Mouse (Mus musculus): Measurements from ENCODE around the gene Themis3. TPM values are rescaled to one million over a fixed set of nuclear protein-coding genes. Genes with fewer than 3 reads are reported as not detected.
"Not testable (repeated sequence)": the region's sequence is repeated elsewhere in the genome, so short reads cannot be mapped to it uniquely, and the experiment has no call there.

The Themis3 gene
- total RNA-seq, 2 experiments from 2014 or later: not detected

DNA sequence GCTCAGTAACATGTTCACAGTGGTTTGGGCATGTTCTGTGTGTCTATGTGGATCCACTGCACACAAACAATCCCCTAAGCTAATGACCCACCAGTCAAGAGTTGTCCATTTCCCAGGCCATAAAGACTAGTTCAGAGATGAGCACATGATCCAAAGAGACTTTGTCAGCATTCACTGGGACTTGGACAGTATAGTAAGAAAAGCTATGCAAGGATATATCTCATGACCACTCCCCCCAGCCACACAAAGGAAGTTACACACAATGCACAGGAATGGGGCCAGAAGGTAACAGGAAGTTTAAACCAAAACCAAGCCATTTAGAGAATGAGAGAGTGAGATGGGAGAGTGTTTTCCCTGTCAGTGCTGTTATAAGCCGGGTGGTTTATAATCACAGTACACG is 33.0 kb downstream of the Themis3 start:
- ATAC-seq (replicated peaks; ENCODE audit: poor library complexity, severe bottlenecking): no peak

DNA sequence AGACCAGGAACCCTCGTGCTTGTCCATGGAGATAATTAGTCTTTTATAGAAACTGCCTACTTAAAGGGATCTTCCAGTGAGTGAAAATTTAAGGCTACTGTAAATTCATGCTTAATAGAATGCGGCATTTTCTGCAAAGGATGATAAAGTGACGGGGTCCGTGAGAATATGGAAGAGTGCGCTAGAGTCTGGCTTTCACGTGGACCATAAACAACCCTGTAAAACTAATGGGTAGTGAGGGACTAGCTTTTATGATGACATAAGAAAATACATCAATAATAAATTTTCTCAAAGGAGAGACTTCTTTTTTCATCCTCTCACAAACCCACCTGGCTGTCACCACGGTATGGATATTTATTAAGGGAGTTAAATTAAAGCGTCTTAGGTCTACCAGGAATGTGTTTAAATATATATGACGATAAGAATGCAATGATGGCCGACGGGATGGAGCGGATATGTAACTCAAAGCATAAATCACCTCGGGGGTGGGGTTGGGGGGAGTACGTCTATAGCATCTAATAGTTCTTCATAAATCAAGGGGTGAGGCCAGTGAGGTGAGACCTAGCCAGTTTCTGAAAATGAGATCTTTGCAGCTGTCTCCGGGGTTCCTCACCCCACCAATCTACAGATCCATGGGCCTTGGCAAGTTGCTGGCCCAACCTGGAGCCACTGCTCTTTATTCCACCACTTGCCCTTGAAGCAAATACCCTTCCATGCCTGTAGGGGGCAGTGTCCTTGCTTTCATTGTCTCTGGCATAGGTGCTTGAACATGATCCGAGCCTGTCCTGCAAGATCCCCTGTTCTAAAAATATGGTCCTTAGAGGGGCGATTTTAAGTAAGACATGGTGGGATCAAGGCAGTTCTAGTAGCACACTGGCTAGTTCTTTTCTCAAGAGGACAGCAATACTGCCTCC is 35.8 kb downstream of the Themis3 start:
- ATAC-seq (replicated peaks; ENCODE audit: poor library complexity, severe bottlenecking): no peak

DNA sequence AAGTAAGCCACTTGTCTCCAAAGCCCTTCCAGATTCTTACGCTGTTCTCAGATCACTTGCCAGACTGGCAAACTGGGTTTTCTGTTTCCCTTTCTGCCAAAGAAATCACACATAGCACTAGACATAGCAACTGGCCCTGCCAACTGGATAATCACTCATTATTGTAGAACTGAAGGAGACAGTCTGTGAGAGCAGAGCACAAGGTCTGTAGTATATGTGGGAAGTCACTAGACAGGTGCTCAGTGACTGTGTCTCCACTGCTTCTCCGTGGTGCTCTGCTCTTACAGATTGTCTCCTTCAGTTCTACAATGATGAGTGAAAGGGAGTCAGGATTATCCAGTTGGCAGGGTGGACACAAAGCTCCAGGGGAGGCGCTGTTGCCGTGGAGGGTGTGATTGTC is 41.7 kb downstream of the Themis3 start:
- ATAC-seq (replicated peaks; ENCODE audit: poor library complexity, severe bottlenecking): no peak

DNA sequence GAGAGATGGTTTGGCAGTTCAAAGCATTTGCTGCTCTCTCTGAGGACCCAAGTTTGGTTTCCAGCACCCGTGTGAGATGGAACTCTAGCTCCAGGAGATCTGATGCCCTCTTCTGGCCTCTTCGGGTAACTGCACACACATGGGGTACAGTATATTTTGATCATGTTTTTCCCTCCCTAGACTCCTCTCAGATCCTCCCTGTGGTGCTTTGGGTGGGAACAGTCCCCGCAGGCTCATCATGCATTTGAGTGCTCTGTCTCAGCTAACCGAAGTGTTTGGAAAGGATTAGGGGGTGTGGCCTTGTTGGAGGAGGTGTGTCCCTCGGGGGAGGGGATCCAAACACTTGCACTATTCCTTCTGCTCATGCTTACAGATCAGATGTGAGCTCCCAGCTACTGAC is 43.9 kb downstream of the Themis3 start:
- ATAC-seq (replicated peaks; ENCODE audit: poor library complexity, severe bottlenecking): no peak

DNA sequence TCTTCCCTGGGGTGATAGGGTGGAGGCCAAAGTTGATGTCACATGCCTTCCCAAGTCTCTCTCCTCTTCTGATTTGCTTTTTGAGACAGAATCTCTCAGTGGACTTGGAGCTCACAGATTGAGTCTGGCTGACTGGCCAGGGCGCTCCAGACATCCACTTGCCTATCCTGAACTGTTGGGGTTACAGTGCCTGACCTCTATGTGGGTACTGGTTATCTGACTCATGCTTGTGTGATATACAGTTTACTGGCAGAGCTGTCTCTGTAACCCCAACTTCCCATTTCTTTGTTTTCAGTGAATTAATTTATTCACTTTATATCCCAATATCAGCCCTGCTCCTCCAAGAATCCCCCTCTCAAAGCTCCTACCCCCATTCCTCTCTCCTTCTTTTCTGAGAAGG is 62.1 kb downstream of the Themis3 start:
- ATAC-seq (replicated peaks; ENCODE audit: poor library complexity, severe bottlenecking): peak; percentile 37; the same call in 1 of the 2 replicates

DNA sequence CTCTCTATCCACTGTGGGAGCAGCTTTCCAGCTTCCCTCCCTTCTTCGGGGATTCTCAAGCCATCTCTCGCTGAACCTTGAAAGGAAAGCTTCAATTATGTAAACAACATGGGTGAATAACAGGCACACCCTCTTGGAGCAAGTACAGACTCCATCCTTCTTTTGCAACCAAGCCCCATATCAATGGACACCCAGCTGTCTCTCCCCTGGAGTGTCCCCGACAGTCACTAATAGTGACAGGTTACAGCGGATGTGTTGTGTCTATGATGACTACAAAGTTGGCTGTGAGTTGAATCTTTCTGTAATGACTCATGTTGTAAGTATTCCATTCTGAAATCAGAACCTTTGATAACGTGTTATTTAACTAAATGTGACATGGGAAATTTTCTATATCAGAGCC is 71.0 kb downstream of the Themis3 start:
- ATAC-seq (replicated peaks; ENCODE audit: poor library complexity, severe bottlenecking): no peak

DNA sequence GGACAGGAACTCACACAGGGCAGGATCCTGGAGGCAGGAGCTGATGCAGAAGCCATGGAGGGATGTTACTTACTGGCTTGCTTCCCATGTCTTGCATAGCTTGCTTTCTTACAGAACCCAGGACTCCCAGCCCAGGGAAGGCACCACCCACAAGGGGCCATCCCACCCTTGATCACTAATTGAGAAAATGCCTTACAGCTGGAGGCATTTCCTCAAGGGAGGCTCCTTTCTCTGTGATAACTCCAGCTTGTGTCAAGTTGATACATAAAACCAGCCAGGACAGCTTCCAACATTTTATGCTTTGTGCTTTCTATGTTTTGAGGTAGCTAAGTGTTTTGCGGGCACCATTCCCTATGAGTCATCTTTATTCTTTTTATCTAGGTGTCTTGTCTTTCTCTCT is 71.8 kb downstream of the Themis3 start:
- not testable (repeated sequence) for ATAC-seq (replicated peaks; ENCODE audit: poor library complexity, severe bottlenecking)

DNA sequence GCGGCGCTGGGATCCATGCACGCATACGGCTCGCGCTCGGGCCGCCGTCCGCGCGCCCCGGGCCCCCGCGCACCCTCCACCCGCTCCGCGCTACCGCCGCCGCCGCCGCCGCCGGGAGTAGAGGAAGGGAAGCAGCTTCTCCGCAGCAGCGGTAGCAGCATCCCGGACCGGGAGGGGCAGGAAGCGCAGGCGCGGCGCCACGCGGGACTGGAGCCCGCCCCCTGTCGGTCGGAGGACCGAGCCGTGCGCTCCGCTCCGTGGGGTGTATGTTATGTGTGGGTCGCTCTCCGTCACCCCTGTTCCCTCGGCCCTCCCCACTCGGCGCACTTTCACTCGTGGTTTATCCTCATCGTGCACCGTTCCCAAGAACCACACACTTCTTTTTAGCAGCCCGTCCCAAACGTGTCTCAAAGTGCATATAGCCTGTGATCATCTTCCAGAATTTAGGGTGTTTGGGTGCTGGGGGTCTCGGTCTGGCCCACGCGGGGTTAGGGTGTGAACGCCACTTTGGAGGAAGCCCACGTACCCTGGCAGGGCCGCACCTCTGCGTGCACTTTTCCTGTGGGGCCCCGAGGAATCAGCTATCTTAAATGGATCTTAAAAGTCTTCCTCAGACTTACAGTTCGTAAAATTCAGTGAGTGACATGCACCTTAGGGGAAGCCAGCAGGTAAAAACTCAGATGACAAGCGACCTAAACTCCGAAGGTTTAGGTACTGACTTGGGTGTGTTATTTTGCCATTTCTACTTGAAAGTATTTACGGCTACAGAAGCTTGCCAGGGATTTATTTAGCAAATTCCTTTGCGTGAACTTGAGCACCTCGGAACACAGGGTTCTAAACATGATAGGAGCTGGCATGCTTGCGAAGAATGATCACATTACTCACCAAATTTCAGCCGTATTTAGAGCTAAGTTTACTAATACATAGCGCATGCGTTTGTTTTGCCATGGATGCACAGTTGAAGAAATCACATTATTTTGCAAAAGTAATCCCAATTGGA is 74.6 kb downstream of the Themis3 start, which contains the start of gene Rab12:
Gene Rab12 (minus strand): TSS at position 176 of the 1,000 bp plus-strand sequence.
- ATAC-seq (replicated peaks; ENCODE audit: poor library complexity, severe bottlenecking): peak; percentile 99

DNA sequence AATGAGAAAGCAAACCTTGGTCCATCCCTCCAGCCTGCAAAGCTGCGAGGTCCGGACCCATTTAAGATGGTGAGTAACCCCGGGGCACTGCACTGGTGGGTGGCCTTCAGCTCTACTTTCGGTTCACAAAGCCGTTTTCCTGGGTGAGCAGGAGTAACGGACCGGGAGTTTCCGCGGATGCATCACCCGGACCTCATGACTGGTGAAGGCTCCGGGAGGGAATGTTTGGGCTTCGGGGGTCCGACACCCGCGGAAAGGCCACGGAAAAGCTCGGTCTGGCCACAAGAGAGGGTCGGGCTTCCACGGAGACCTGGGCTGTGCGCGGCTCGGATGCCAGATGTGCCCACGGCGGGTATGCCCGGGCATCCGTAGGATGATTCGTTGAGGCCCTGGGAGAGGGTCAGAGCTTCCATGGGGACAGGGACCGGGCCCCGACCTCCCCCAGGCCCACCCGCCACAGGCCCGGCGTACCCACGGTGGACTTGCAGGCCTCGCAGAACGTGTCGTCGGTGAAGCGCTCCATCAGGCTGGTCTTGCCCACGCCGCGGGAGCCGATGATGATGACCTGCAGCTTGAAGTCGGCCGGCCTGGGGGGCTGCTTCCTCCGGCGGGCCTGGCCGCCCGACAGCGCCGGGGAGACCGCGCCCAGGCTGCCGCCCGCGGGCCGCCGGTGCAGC is 75.4 kb downstream of the Themis3 start:
- peak; percentile 35 for ATAC-seq (replicated peaks; ENCODE audit: poor library complexity, severe bottlenecking)

DNA sequence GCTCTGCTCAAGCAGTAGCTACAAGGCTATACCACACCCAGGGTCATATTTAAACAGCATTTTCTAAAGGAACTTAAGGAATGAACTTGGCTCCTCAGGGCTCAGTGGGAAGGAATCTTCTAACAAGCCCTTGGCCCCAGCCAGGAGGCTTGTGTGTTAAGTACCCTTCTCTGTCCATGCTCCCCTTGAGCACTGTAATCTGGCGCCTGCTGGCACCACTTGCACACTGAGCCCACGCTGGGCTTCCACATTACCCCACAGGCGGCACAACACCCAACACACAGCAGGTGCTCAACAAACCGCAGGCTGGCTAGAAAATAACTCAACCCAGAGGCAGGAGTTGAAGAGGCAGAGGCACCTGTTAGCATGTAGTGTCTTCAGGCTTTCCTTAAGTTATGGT is 77.5 kb downstream of the Themis3 start:
- ATAC-seq (replicated peaks; ENCODE audit: poor library complexity, severe bottlenecking): no peak

DNA sequence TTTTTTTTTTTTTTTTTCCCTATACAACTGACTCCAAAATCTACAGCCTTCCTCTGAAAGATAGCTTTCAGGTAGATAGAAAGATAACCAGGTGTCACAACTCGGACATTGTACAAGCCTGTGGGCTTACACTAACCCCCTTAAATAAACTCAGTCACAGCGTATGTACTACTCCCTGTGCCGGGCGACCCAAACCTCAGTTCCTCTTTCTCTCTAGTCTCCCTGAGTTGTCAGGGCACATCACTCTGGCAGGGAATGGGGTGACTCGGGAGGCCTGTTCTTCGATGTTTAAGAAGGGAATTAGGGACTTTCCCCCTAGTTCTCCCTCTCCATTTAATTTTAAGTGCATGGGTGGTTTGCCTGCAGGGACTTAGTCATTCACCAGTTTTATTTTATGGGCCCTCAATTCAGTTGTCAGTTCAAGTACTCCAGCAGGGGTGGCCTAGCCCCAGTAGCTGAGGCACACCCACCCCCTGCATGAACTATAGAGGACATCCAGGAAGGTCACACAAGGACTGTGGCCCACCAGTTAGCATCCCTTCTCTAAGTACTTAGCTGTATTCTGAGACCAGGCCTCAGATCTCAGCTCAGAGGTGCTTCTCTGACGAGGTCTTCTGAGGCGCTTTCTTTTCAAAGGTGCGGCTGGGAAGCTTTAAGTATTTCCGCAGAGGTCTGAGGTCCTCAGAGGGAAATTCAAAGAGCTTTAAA is 80.0 kb downstream of the Themis3 start:
- ATAC-seq (replicated peaks; ENCODE audit: poor library complexity, severe bottlenecking): peak; percentile 69

DNA sequence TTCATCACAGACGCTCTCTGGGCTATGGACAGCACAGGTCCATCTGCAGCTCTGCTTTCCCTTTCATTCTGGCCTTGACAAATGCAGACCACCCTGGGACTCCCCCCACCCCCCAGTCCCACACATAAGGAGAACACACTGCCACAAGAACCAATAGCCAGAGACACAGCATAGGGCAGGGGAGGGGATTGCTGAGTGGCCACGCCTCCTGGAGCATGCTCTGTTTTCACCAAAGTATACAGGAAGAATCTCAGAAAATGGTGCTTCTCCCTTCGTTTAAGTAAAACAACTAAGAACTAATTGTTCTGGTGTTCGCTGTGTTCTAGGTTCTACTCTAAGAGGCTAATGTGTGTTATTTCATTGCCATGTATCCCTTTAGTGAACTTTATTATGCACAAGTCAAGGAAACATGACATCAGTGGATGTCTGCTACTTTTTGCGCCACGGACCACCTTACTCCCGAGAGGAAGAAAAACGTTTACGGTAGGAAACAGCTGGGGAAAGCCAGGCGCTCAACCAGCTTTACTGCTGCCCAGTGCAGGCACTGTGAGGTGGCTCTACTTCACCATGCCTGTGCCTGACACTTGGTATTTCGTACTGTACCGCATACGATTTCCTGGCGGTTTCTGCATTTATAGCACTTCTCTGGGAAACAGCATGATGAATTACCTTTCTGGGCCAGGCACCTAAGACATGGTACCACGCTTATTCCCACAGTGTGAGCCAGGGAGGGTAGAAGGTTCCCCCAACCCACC is 82.0 kb downstream of the Themis3 start:
- ATAC-seq (replicated peaks; ENCODE audit: poor library complexity, severe bottlenecking): peak; percentile 55

DNA sequence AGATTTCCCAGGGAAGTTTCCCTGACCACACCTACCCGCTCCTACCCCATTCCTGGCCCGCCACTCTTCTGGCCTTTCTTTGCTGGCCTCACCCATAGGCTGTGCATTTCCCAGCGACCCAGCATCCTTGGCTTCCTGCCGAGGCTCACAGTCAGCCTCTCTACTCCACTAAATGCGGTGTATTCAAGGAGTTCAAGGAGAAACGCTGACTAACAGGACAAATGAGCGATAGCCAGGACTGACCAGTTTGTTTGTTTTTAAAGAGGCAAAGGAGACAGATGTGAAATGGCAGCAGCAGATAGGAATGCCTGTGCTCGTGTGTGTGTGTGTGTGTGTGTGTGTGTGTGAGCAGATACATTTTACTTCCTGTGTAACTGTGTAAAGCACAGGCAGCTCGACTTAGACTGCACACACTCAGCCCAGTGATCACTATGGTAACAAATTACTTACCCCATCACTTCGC is 84.2 kb downstream of the Themis3 start:
- ATAC-seq (replicated peaks; ENCODE audit: poor library complexity, severe bottlenecking): no peak

DNA sequence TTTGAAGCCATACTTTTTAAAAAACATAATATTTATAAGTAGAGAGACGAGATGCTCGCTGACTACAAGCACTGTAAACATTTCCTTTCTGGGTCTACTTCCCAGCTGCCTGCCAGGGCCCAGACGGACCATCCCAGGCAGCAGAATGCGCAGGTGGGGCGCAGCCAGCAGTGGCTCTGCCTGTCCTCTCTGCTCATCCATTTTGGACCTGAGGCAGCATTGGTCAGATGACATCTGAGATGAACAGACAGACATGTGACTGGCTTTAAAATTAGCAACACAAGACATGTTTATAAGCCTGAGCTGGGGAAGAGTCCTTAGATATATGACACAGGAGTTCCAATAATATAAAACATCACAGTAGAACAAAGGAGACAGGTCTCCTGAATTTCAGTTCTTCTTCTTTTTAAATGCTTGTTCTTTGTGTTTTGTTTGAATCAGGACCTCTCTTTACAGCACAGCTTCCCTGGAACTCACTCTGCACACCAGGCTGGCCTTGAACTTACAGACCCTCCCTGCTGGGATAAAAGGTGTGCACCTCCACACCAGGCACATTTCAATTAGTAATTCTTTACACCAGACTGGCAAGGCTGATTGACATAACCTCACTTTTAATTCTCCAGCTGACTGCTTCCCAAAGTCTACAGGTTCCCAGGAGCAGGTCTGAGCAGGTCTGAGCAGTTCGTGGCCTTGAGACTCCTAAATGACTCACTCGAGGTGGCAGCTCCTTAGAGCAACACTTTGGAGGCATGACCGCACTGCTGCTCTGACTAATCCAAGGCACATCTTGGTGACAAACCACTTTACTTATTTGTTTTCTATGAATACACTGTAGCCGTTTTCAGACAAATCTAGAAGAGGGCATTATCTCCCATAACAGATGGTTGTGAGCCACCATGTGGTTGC is 87.1 kb downstream of the Themis3 start:
- ATAC-seq (replicated peaks; ENCODE audit: poor library complexity, severe bottlenecking): no peak

DNA sequence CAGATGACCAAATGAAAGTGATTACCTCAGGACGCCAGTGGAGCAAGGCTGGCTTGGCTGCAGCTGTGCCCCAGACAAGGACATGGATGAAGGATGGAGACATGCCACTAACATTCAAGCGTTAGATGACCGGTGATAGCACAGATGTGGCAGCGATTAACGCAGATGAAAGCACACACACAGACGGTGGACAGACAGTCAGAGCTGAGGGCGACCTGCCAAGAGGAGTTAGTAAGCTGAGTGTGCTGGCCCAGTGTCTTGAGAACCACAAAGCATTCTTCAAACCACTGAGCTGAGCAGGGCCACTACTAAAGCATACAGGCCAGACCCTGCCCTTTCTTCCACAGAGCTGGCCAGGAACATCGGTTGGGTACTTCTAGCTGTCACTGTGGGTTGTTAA is 89.5 kb downstream of the Themis3 start:
- ATAC-seq (replicated peaks; ENCODE audit: poor library complexity, severe bottlenecking): no peak

Measured in granulocyte monocyte progenitor cell, adult 5-6 weeks (primary cell).